Mouse (Mus musculus) G1E (cell line): ENCODE measurements around the gene Col7a1. TPM values are rescaled to one million over a fixed set of nuclear protein-coding genes. Genes with fewer than 3 reads are reported as not detected.

Experiments used
- ATAC-seq: 2 replicates; pipeline ENCODE4 v1.8.0; 2016; ENCODE audit warnings: mild to moderate bottlenecking; ENCODE audit not compliant: insufficient number of reproducible peaks, poor library complexity, low FRiP score, severe bottlenecking; ENCODE audit errors: extremely low read depth
- DNase-seq: peaks from one replicate; pipeline ENCODE4 v3.0.0; 2012; ENCODE audit warnings: low spot score
- H3K27me3 ChIP-seq: 2 replicates; pipeline ENCODE4 v1.6.1; 2012; ENCODE audit warnings: mild to moderate bottlenecking, low read length, inconsistent platforms; ENCODE audit not compliant: insufficient read depth
- H3K36me3 ChIP-seq: replicated peaks from 2 replicates; pipeline ENCODE3; 2012; ENCODE audit warnings: mild to moderate bottlenecking, inconsistent platforms
- H3K4me1 ChIP-seq: 2 replicates; pipeline ENCODE4 v1.6.1; 2012; ENCODE audit warnings: low read depth, low read length, inconsistent platforms, mixed read lengths; ENCODE audit not compliant: insufficient read depth
- H3K4me3 ChIP-seq: 2 replicates; pipeline ENCODE4 v1.5.1; 2012; ENCODE audit warnings: low read depth, mild to moderate bottlenecking, inconsistent platforms, low read length, moderate library complexity, mixed read lengths
- H3K9me3 ChIP-seq: replicated peaks from 2 replicates; pipeline ENCODE4 v1.6.1; 2012; ENCODE audit warnings: inconsistent platforms
- CTCF ChIP-seq: IDR thresholded peaks from 2 replicates; pipeline ENCODE4 v1.5.1; 2012; ENCODE audit warnings: low read depth, low read length, inconsistent platforms, mixed read lengths
- GATA1 ChIP-seq: IDR thresholded peaks from 2 replicates; pipeline ENCODE4 v1.6.1; 2012; ENCODE audit warnings: borderline replicate concordance, low read length, inconsistent platforms, mixed read lengths
- GATA2 ChIP-seq: IDR thresholded peaks from 2 replicates; pipeline ENCODE4 v1.6.1; 2012; ENCODE audit warnings: low read depth, low read length, inconsistent platforms, borderline replicate concordance
- POLR2AphosphoS5 ChIP-seq: IDR thresholded peaks from 2 replicates; pipeline ENCODE4 v1.6.1; 2012; ENCODE audit warnings: low read depth, low read length, inconsistent platforms; ENCODE audit not compliant: insufficient replicate concordance
- TAL1 ChIP-seq: conservative IDR thresholded peaks from 2 replicates; pipeline ENCODE4 v1.6.1; 2012; ENCODE audit warnings: low read depth, low read length, inconsistent platforms, mixed read lengths
- polyA plus RNA-seq: library from polyadenylated mRNA; stranded (reverse); fragments of >175 nt; gene quantifications from 2 replicates; pipeline ENCODE4 v1.2.3, GENCODE M21; 2012
- total RNA-seq, 2 experiments: library from RNA; stranded (forward) in 1 of 2; stranded (reverse) in 1 of 2; fragments of 200-1000 nt in 1 of 2; fragments of >200 nt in 1 of 2; fragmentation: Nextera tagmentation in 1 of 2; gene quantifications; 2 replicates each; pipeline ENCODE4 v1.2.3; 2014 to 2017

Col7a1 gene
- total and polyA plus RNA-seq, 3 experiments = 0.28 to 1.1 (median 0.30) TPM

DNA sequence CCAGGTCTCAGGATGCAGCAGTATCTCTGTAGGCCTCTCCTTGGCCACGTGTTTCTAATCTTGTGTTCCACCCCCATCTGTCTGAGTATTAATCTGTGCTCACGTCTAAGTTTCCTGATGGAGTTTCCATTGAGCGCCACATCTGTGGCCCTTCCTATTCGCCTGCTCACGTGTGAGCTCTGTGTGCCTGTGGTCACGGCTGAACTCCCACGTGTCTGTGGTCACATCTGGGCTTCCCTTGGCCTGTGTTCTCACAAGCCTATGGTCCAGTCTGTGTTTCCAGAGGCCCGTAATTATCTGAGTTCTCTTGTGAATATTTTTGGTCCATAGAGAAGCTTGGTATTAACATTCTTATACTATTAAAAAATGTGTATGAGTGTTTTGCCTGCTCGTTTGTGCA lies 23.1 kb downstream of the Col7a1 start:
- Histone ChIP-seq H3K4me3 (no peak overlapping the region), H3K9me3 (no peaks in the 10 kb centered on the region), H3K27me3 (peaks cover 62% of the 10 kb centered on the region), H3K36me3 (no peaks in the 10 kb centered on the region), H3K4me1 (0 out of 2 replicates have a peak, but pooled peaks cover 3% of the 10 kb centered on the region)
- no peak for DNase-seq
- no peak for ATAC-seq
- no peak for TF ChIP-seq GATA1
- no peak for TF ChIP-seq TAL1

- ATAC-seq (no peak), DNase-seq (no peak)
- H3K4me3 ChIP-seq = no peak overlapping the region
- TF ChIP-seq CTCF (no peak), TAL1 (no peak), GATA1 (no peak), GATA2 (no peak), POLR2AphosphoS5 (no peak)
- no peaks in the 10 kb centered on the region for H3K36me3 ChIP-seq
- H3K4me1 ChIP-seq = peaks cover 13% of the 10 kb centered on the region
- no peaks in the 10 kb centered on the region for H3K9me3 ChIP-seq
- H3K27me3 ChIP-seq = peaks cover 57% of the 10 kb centered on the region
Observed at GRCm38 (mm10) chr9:108977966-108978365, 24.6 kb downstream of the Col7a1 start.

DNA sequence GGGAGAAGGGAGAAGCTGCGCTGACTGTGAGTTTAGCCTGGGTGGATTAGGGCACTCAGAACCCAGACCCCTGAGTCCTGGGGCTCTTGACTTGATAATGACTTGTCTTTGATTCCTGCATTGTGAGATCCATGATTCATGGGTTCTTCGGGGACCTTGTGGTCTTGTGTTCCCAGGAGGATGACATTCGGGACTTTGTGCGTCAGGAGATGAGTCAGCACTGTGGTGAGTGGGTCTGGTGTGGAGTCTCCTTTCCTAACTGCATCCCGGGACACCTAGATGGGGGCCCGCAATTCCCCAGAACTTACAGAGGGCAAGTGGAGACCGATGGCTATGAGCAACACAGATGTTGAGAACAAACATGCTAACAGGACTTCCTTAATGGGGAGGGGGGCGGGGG lies 29.1 kb downstream of the Col7a1 start:
- Histone ChIP-seq H3K9me3 (no peaks in the 10 kb centered on the region), H3K36me3 (no peaks in the 10 kb centered on the region), H3K27me3 (peaks cover 33% of the 10 kb centered on the region), H3K4me3 (peak overlapping the region; percentile 56; the same call in 1 of the 2 replicates), H3K4me1 (peaks cover 39% of the 10 kb centered on the region)
- TF ChIP-seq GATA2 (no peak), GATA1 (no peak), CTCF (no peak), TAL1 (no peak), POLR2AphosphoS5 (no peak)
- no peak for ATAC-seq
- no peak for DNase-seq

DNA sequence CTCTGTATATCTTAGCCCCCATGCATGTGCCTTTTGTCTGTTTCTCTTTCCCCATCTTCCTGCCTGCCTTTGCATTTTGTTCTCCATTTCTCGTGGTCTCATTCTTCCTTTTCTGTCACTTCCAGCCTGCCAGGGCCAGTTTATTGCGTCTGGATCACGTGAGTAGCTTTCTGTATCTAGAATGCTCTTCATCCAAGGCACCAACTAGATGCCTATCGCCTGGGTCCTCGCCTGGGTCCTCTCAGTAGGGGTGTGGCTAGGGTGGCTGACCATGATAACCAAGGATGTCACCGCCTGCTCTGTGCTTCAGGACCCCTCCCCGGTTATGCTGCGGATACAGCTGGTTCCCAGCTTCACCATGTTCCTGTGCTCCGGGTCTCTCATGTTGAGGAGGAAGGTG lies 29.8 kb downstream of the Col7a1 start:
- Histone ChIP-seq H3K4me3 (peak overlapping the region; percentile 56; the same call in 1 of the 2 replicates), H3K4me1 (peaks cover 43% of the 10 kb centered on the region), H3K9me3 (no peaks in the 10 kb centered on the region), H3K27me3 (peaks cover 29% of the 10 kb centered on the region), H3K36me3 (no peaks in the 10 kb centered on the region)
- ATAC-seq (peak; percentile 80), DNase-seq (peak; percentile 53)
- TF ChIP-seq GATA1 = no peak
- no peak for TF ChIP-seq POLR2AphosphoS5
- TF ChIP-seq GATA2 = no peak
- no peak for TF ChIP-seq TAL1
- no peak for TF ChIP-seq CTCF

- Histone ChIP-seq H3K4me3 (no peak within 1 kb of the TSS), H3K9me3 (no peaks in the 10 kb centered on the region), H3K27me3 (peaks cover 22% of the 10 kb centered on the region), H3K4me1 (peaks cover 66% of the 10 kb centered on the region), H3K36me3 (no peaks in the 10 kb centered on the region)
- ATAC-seq (no peak), DNase-seq (no peak)
- TF ChIP-seq CTCF (no peak), GATA2 (no peak), POLR2AphosphoS5 (no peak), TAL1 (no peak), GATA1 (no peak)
Observed at GRCm38 (mm10) chr9:108985710-108986109, 32.3 kb downstream of the Col7a1 start, which contains the start of gene Ucn2. Ucn2 (plus strand) TSS chr9:108986010.

DNA sequence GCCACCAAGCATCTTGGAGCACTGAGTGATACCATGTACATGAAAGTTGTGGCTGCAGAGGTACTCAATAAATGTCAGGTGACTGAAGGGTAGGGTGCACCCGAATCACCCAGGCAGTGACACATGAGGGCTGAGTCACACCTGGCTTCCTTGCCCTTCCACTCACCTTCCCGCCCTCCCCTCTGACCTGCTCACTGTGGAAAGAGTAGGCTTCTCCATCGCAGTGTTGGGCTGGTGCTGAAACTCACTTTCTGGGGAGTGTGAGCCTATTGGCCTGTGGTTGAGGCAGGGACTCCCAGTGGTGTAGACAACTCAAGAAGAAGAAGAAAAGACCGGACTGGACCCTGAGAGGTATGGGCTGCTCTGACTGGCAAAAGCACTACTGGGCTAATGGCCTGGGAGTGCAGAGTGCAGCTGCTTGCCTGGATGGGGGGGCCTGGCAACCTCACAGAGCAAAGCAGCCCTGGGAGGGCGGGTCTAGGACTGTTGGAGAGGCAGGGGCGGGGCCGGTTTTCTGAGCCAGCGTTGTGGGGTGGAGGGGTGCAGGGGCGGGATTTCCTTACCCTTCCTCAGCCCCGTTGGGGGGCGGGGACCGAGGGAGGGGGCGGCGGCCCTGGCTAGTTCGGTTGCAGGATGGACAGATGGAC lies 34.4 kb downstream of the Col7a1 start:
- no peak for TF ChIP-seq GATA1
- TF ChIP-seq GATA2 = no peak
- peak; percentile 42 for DNase-seq
- H3K9me3 ChIP-seq = no peaks in the 10 kb centered on the region
- H3K4me3 ChIP-seq = peak overlapping the region; percentile 60; the same call in 1 of the 2 replicates
- H3K4me1 ChIP-seq = peaks cover 74% of the 10 kb centered on the region
- H3K36me3 ChIP-seq = no peaks in the 10 kb centered on the region
- no peak for ATAC-seq
- H3K27me3 ChIP-seq = peaks cover 16% of the 10 kb centered on the region

DNA sequence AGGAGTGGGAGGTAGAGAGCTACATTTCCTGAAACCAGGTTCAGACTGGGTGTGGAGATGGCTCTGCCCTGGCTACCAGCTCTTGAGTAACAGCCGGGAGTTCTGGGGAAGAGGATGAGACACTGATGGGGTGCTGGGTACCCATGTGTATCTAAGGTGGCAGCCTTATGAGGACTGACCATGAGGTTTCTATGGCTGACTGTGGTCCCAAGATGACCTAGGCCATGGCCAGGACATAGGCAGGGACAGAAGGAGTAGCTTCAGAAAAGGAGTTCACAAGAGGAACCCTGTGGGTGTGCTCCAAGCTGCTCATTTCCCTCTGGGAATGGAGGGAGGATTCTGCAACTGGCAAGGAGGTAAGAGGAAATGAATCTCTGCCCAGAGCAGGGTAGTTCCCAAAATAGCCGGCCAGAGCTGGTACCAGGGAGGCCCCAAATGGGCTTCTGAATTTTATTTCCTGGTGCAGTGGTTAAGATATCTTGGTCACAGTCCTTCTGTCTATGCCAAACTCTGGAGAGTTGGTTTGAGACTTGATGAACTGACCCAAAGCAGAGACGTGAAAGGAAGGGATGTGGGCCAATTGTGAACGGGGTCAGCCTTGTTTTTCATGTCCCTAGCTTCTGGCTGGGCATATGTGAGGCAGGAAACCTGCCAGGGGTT lies 36.5 kb downstream of the Col7a1 start:
- H3K4me3 ChIP-seq = no peak overlapping the region
- peaks cover 4% of the 10 kb centered on the region for H3K27me3 ChIP-seq
- TF ChIP-seq GATA2 (no peak), POLR2AphosphoS5 (no peak), TAL1 (no peak), GATA1 (no peak), CTCF (no peak)
- H3K4me1 ChIP-seq = peaks cover 77% of the 10 kb centered on the region
- ATAC-seq = no peak
- H3K36me3 ChIP-seq = peaks cover 2% of the 10 kb centered on the region
- no peaks in the 10 kb centered on the region for H3K9me3 ChIP-seq
- DNase-seq = no peak
